Mouse (Mus musculus) ES-Bruce4 (cell line): ENCODE measurements around the gene Hebp1. TPM values are rescaled to one million over a fixed set of nuclear protein-coding genes. Genes with fewer than 3 reads are reported as not detected.
A peak's percentile ranks its signal among the peaks of the same experiment; 100 is the strongest.

ENCODE experiments used
- H3K27ac ChIP-seq: 2 replicates; pipeline ENCODE4 v1.5.1; 2012; ENCODE audit warnings: low read length, inconsistent platforms; ENCODE audit not compliant: insufficient read depth
- H3K27me3 ChIP-seq: 2 replicates; pipeline ENCODE4 v1.6.1; 2012; ENCODE audit warnings: mild to moderate bottlenecking, low read length, inconsistent platforms; ENCODE audit not compliant: control insufficient read depth, poor library complexity, insufficient read depth, severe bottlenecking
- H3K36me3 ChIP-seq: 2 replicates; pipeline ENCODE4 v1.6.1; 2012; ENCODE audit warnings: inconsistent platforms, mild to moderate bottlenecking, low read length, moderate library complexity; ENCODE audit not compliant: control insufficient read depth, poor library complexity, insufficient read depth, severe bottlenecking
- H3K4me1 ChIP-seq: one replicate; pipeline ENCODE4 v1.8.1; 2011; ENCODE audit warnings: low read length; ENCODE audit not compliant: control insufficient read depth, insufficient read depth
- H3K4me3 ChIP-seq: 2 replicates; pipeline ENCODE4 v1.5.1; 2011; ENCODE audit warnings: low read depth, mild to moderate bottlenecking, low read length
- H3K9ac ChIP-seq: 2 replicates; pipeline ENCODE4 v1.6.1; 2012; ENCODE audit warnings: low read depth, mild to moderate bottlenecking, inconsistent platforms; ENCODE audit not compliant: poor library complexity, severe bottlenecking
- H3K9me3 ChIP-seq: replicated peaks from 2 replicates; pipeline ENCODE4 v1.6.1; 2012; ENCODE audit warnings: mild to moderate bottlenecking, low read length, inconsistent platforms; ENCODE audit not compliant: control insufficient read depth, poor library complexity, insufficient read depth, severe bottlenecking
- CTCF ChIP-seq: IDR thresholded peaks from one replicate; pipeline ENCODE4 v1.8.1; 2011; ENCODE audit warnings: low read depth, low read length
- EP300 ChIP-seq: IDR thresholded peaks from 2 replicates; pipeline ENCODE4 v1.6.1; 2011; ENCODE audit warnings: low read depth, low read length; ENCODE audit not compliant: insufficient read depth
- POLR2A ChIP-seq: IDR thresholded peaks from one replicate; pipeline ENCODE4 v1.8.1; 2011; ENCODE audit warnings: low read length; ENCODE audit not compliant: insufficient read depth
- polyA plus RNA-seq: library from polyadenylated mRNA; stranded (reverse); fragments of >200 nt; gene quantifications from 2 replicates; pipeline ENCODE4 v1.2.4, GENCODE M21; 2011; ENCODE audit warnings: low read depth; ENCODE audit not compliant: missing spikeins, insufficient read depth, insufficient read length

Hebp1 gene
- 12.8 and 13.5 TPM in 2 replicates for polyA plus RNA-seq

DNA sequence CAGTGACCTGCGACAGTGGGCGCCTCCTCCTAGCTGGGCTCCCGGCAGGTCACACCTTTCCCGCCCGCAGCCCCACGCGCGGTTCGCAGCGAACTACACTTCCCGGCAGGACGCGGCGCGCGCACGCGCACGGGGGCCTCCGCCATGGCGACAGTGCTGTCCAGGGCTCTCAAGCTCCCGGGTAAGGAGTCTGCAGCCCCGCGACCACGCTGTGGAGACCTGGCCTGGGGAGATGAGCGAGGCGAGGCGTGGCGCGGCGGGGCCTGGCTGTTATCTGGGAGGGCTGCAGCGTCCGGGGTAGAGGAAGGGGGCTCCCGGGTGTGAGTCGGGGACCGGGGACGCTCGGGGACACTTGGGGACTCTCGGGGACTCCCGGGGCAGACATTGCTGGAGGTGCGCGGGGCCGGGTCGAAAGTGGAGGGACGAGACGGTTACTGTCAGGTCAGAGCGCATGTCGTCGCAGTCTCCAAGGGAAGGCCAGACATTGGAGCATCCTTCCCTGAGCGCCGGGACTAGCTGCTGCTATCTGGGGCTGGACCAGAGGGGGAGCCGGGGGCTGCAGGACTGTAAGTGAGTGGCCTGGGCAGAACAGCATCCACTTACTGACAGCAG is at the start of gene Hebp1, which contains the start of gene Fam234b:
Gene Hebp1 (minus strand): TSS at position 102 of the 612 bp plus-strand sequence.
Gene Fam234b (plus strand): TSS at position 57 of the 612 bp plus-strand sequence.
- no peak for TF ChIP-seq POLR2A
- no peak for TF ChIP-seq EP300
- no peak for TF ChIP-seq CTCF

DNA sequence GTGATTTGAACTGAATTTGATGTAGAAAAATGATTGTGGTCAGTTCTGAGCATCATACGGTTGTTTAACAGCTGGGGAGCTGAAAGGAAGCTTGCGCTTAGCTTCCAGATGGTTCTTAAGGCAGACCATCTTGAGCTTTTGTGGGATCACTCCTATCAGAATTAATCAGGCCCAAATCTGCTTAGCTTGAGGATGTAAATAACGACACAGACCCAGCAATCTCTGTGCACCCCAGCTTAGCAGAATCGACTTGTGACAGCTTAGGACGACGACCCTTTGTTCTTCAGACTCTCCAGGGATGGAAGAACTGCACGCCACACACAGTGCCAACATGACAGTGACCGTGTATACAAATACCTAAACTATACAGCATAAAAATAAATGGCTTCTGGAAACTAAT is 47.8 kb upstream of the Hebp1 start:
- H3K9me3 ChIP-seq, result no peaks in the 10 kb centered on the region
- no peak for TF ChIP-seq POLR2A

More for the DNA sequence above, at the start of gene Hebp1, which contains the start of gene Fam234b:
- Histone ChIP-seq H3K27me3 (no peaks in the 10 kb centered on the region), H3K9ac (peak within 1 kb of the TSS; percentile 64), H3K4me1 (no peaks in the 10 kb centered on the region), H3K4me3 (peak within 1 kb of the TSS; percentile 70), H3K9me3 (no peaks in the 10 kb centered on the region), H3K27ac (no peak within 1 kb of the TSS), H3K36me3 (no peaks in the 10 kb centered on the region)

DNA sequence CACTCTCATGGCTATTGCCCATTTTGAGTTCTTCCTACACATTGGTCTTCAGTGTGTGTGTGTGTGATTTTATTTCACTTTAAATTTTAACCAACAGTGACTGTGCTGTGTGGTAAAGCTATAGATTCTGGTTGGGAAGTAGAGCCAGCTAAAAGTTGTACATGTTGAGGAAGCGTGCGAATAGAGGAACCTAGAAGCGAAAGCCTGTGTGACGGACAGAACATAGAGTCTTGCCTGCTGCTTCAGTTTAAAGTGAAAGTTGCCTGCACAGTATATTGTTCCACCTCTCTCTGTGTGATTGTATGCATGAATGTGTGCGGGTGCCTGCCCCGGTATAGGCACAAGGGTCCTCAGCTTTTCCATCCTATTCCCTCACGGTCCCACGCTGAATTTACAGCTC is 42.5 kb upstream of the Hebp1 start:
- Histone ChIP-seq H3K27me3 (no peaks in the 10 kb centered on the region), H3K9me3 (no peaks in the 10 kb centered on the region), H3K9ac (no peak overlapping the region), H3K36me3 (no peaks in the 10 kb centered on the region), H3K27ac (no peak overlapping the region), H3K4me3 (no peak overlapping the region), H3K4me1 (peaks cover 2% of the 10 kb centered on the region)
- TF ChIP-seq CTCF (no peak), EP300 (no peak), POLR2A (no peak)

More for the DNA sequence above, 47.8 kb upstream of the Hebp1 start:
- no peak overlapping the region for H3K4me3 ChIP-seq
- H3K9ac ChIP-seq, result no peak overlapping the region
- H3K36me3 ChIP-seq, result no peaks in the 10 kb centered on the region
- no peak overlapping the region for H3K27ac ChIP-seq
- H3K27me3 ChIP-seq, result no peaks in the 10 kb centered on the region
- no peaks in the 10 kb centered on the region for H3K4me1 ChIP-seq

DNA sequence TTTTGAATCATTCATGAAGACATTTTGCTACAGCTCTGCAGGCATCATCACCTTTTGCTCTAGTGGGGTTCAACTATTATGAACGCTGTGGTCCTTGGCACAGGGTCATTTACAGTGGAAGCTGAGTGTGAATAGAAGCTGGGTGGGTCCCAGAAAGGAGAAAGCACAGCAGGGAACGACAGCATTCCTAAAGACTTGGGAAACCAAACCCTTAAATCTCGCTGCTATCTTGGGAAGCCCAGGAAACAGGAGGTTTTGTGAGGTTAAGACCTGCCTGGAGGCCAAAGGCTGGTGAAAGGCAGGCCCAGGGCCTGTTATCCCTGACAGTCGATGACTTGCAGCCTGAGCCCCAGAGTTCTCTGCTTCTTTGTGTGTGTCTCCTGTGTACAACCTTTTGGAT is 40.4 kb upstream of the Hebp1 start:
- no peaks in the 10 kb centered on the region for H3K36me3 ChIP-seq
- no peak overlapping the region for H3K9ac ChIP-seq
- H3K27me3 ChIP-seq, result no peaks in the 10 kb centered on the region
- no peak overlapping the region for H3K4me3 ChIP-seq
- TF ChIP-seq CTCF (no peak), EP300 (0 out of 2 replicates have a peak, but pooled peaks have one; percentile 39)
- peak overlapping the region; percentile 43 for H3K27ac ChIP-seq
- no peaks in the 10 kb centered on the region for H3K9me3 ChIP-seq
- peaks cover 2% of the 10 kb centered on the region for H3K4me1 ChIP-seq

DNA sequence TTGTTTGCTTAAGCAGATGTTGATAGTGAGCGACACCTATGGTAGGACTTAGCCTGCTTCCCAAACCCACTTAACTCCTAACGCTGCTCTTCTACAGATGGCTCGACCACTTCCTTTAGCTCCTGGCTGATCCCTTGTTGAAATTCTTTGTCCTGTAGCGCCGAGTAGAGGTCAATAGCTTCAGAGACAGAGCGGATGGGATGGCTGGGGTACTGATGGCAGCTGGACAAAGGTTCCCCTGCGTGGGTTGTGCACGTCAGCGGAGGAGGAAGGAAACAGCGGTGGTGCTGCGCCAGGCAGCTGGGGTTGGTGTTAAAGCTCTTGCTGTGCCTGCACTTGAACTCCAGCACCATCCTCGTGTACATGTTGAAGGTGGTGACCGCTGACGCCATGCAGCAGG is 39.5 kb upstream of the Hebp1 start:
- Histone ChIP-seq H3K9me3 (no peaks in the 10 kb centered on the region), H3K4me3 (no peak overlapping the region), H3K27ac (no peak overlapping the region), H3K27me3 (no peaks in the 10 kb centered on the region), H3K9ac (no peak overlapping the region), H3K4me1 (peaks cover 2% of the 10 kb centered on the region), H3K36me3 (no peaks in the 10 kb centered on the region)
- TF ChIP-seq EP300, result no peak
- TF ChIP-seq POLR2A, result no peak
- TF ChIP-seq CTCF, result no peak

DNA sequence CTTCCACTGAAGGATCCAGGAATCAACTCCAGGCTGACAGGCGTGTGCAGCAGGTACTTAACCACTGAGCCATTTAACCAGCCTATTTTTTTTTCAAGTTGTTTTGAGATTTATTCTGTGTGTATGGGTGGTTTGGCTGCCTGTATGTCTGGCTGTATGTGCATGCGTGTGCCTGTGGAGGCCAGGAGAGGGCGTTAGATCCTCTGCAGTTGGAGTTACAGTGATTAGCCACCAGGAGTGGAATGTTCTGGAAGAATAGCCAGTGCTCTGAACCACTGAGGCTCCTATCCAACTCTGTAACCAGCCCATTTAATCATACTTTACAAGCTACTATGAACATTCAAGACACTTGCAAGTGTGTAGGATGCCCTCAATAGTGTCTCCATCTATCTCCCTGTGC is 38.8 kb upstream of the Hebp1 start:
- Histone ChIP-seq H3K27me3 (no peaks in the 10 kb centered on the region), H3K4me3 (no peak overlapping the region), H3K27ac (no peak overlapping the region), H3K36me3 (no peaks in the 10 kb centered on the region), H3K4me1 (peaks cover 2% of the 10 kb centered on the region), H3K9me3 (no peaks in the 10 kb centered on the region), H3K9ac (no peak overlapping the region)
- peak; percentile 24 for TF ChIP-seq CTCF
- TF ChIP-seq EP300, result no peak
- TF ChIP-seq POLR2A, result no peak

DNA sequence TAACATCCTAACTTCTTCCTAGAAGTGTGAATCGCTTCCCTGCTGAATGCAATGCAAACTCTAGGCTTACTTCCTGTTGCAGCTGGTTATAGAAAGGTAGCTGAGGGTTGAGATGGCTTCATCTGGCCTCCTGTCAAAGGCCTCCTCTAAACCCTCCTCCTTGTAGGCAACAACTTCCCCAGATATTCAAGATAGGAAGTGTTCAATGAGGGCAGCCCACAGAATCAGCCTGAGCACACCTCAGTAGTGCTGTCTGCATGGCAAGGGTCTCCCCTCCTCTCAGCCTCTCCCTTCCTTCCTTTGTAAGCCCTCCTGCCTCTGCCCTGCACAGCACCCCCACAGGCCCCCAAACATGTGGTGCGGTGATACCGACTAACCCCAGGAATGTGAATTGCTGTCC is 37.9 kb upstream of the Hebp1 start:
- no peaks in the 10 kb centered on the region for H3K36me3 ChIP-seq
- H3K4me3 ChIP-seq, result no peak overlapping the region
- H3K27me3 ChIP-seq, result no peaks in the 10 kb centered on the region
- H3K9me3 ChIP-seq, result no peaks in the 10 kb centered on the region
- no peak overlapping the region for H3K27ac ChIP-seq
- H3K4me1 ChIP-seq, result peaks cover 2% of the 10 kb centered on the region
- no peak for TF ChIP-seq POLR2A
- no peak for TF ChIP-seq EP300
- no peak for TF ChIP-seq CTCF
- H3K9ac ChIP-seq, result no peak overlapping the region
